Mouse (Mus musculus) spleen, postnatal 10 days (tissue): ENCODE data around the gene Mycbp.
A peak's percentile ranks its signal among the peaks of the same experiment; 100 is the strongest.

Experiments used
- DNase-seq, 2 experiments: peaks; one replicate each; pipeline ENCODE4 v3.0.0; 2021 to 2022; ENCODE audit warnings: low spot score in 2 of 2

Mycbp gene

DNA sequence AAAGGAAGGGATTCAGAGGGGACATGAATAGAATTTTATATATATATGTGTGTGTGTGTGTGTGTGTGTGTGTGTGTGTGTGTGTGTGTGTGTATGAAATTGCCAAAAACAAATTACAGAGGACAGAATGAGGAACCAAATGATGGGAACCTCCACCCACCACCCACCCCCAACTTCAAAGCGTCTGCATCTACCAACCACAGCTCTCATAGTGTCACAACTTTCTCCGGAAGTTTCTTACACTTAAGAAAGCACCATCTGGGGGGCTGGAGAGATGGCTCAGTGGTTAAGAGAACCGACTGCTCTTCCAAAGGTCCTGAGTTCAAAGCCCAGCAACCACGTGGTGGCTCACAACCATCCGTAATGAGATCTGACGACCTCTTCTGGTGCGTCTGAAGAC is 36.2 kb downstream of the Mycbp start:
- DNase-seq: peak in 1 of 2 experiments; percentile 28

GRCm38 (mm10) chr4:123946701-123947100 is 42.1 kb downstream of the Mycbp start:
- DNase-seq: no peak

DNA sequence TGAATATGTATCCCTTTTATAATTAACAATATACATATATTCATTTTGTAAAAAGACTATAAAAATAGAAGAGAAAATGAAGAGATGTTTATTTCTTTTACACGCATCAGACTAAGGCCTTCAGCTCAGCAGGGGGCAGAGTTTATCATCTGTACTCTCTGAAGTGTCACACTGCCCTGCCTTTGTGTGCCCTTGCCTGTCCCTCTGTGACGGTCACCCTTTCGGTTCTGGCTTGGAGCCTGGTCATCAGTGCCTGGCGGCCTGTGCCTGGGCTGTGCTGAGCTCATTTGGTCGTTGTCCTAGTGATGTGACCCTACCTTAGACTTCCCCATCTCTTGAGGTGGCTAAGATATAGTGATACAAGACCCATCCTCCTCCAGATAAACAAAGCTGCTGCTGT is 42.5 kb downstream of the Mycbp start:
- no peak for DNase-seq

DNA sequence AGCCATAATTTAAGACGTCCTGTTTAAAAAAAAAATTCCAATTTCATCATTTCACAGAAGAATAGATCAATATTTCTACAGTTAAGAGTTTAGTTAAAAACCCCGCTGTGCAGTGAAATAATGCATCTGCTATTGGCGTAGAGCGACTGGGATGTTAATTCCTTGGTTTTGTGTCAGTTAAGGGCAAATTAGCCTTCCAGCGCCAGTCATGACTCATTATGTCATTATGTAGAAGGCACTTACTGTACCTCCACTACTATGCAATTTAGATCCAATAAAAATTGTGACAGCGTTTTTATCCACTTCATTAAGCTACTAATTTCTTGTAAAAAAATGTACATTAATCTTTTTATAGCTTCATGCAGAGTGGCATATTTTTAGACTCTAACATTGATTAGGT is 44.3 kb downstream of the Mycbp start:
- DNase-seq: no peak

GRCm38 (mm10) chr4:123949649-123950048 is 45.0 kb downstream of the Mycbp start:
- no peak for DNase-seq

DNA sequence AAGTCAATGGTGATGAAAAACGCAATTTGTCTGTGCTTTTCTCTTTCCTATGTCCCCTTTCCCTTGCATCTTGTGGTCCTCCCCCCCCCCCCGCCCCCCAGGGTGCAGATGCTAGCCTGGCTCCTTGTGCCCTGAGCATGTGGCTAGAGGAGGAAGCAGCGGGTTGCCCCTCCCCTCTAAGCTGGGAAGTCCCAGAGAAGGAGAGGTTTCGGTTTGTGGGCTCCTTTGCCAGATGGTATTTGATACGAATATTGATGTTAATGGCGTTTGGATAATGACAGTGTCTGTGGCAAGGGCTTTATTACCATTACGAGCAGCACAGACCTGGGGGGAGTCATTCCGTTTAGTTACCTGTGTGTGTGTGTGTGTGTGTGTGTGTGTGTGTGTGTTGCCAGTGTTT is 47.4 kb downstream of the Mycbp start:
- no peak for DNase-seq

- DNase-seq: peak; percentile 40 to 77
Measured at GRCm38 (mm10) chr4:123956703-123957491, 52.3 kb downstream of the Mycbp start.

GRCm38 (mm10) chr4:123957492-123957808 is 52.8 kb downstream of the Mycbp start:
- DNase-seq: no peak

- no peak for DNase-seq
Measured at GRCm38 (mm10) chr4:123957891-123958290, 53.3 kb downstream of the Mycbp start.

DNA sequence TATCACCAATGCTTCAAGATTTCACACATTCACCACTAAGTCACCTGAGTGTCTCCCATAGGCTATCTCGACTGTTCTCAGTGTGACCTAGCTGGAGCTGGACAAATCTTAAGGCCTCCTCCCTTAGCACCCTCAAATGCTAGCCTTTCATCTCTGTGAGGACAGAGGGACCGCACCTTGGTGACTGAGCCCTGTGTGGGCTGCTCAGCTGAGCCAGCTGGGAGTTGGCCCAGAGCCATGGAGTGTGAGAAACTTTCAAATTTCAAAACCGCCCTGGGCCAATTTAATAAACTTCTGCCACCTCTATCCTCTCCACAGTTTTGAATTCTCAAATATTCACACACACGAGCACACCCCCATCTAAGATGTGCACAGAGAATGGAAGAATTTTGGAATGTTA is 56.3 kb downstream of the Mycbp start:
- no peak for DNase-seq
